Mouse (Mus musculus) gastrocnemius, postnatal 25 days (tissue): ENCODE results near the gene Harbi1. TPM values are rescaled to one million over a fixed set of nuclear protein-coding genes. Genes with fewer than 3 reads are reported as not detected.
A peak's percentile ranks its signal among the peaks of the same experiment; 100 is the strongest.
"Not testable (repeated sequence)": the region's sequence is repeated elsewhere in the genome, so short reads cannot be mapped to it uniquely, and the experiment has no call there.

ENCODE experiments used
- DNase-seq: peaks from one replicate; pipeline ENCODE4 v3.0.0; 2022
- total RNA-seq, 2 experiments: library from RNA; stranded (reverse); gene quantifications; 1 replicate in 1 of 2; 2 replicates in 1 of 2; pipeline ENCODE4 v1.2.3; 2021

Harbi1 gene
- total RNA-seq, 2 experiments from 2014 or later, result 3.4 TPM

GRCm38 (mm10) chr2:91714921-91715320 is 4.3 kb downstream of the Harbi1 start:
- DNase-seq, result no peak

GRCm38 (mm10) chr2:91718276-91718675 is 7.6 kb downstream of the Harbi1 start:
- no peak for DNase-seq

GRCm38 (mm10) chr2:91723382-91723781 is 12.7 kb downstream of the Harbi1 start:
- no peak for DNase-seq

- DNase-seq, result no peak
Observed at GRCm38 (mm10) chr2:91723951-91724350, 13.3 kb downstream of the Harbi1 start.

GRCm38 (mm10) chr2:91724716-91725115 is 14.1 kb downstream of the Harbi1 start:
- DNase-seq, result no peak

GRCm38 (mm10) chr2:91725476-91725875 is 14.8 kb downstream of the Harbi1 start:
- not testable (repeated sequence) for DNase-seq

GRCm38 (mm10) chr2:91727011-91727410 is 16.4 kb downstream of the Harbi1 start:
- no peak for DNase-seq

GRCm38 (mm10) chr2:91729571-91729970 is 18.9 kb downstream of the Harbi1 start:
- DNase-seq, result no peak

GRCm38 (mm10) chr2:91729971-91730821 is 19.5 kb downstream of the Harbi1 start, which contains the start of gene Ambra1:
TSS of gene Ambra1 (plus strand) at chr2:91730134.
- DNase-seq, result peak; percentile 84

- no peak for DNase-seq
Observed at GRCm38 (mm10) chr2:91735221-91735620, 24.6 kb downstream of the Harbi1 start.

- DNase-seq, result no peak
Observed at GRCm38 (mm10) chr2:91739586-91739985, 28.9 kb downstream of the Harbi1 start.

- DNase-seq, result no peak
Observed at GRCm38 (mm10) chr2:91744686-91745085, 34.0 kb downstream of the Harbi1 start.

- peak; percentile 77 for DNase-seq
Observed at GRCm38 (mm10) chr2:91749811-91750261, 39.2 kb downstream of the Harbi1 start.

Other genes starting within 250 kb of the Harbi1 start
- 10 to 100 TPM; 27.0 TPM for gene Ckap5, start 184.1 kb upstream of the Harbi1 start, total RNA-seq
- gene F2, start 74.4 kb upstream of the Harbi1 start, total RNA-seq, result under 1 TPM in 1 of 2 experiments, not detected in 1; 0.26 TPM
- 1 to 10 TPM; 2.2 to 3.7 TPM for gene Zfp408, start 61.1 kb upstream of the Harbi1 start, total RNA-seq
- 1 to 10 TPM; 7.6 to 9.7 TPM for gene Arhgap1, start 61.0 kb upstream of the Harbi1 start, total RNA-seq
- gene Atg13, start 276 bp upstream of the Harbi1 start, total RNA-seq, result 10 to 100 TPM; 23.4 to 24.4 TPM
- 10 to 100 TPM; 12.6 to 13.0 TPM for gene Ambra1, start 19.3 kb downstream of the Harbi1 start, total RNA-seq
- gene Chrm4, start 216.4 kb downstream of the Harbi1 start, total RNA-seq, result not detected
- 1 to 10 TPM; 3.3 to 3.4 TPM for gene Mdk, start 221.4 kb downstream of the Harbi1 start, total RNA-seq
- gene Gm9821, start 234.9 kb downstream of the Harbi1 start, total RNA-seq, result not detected